Mouse (Mus musculus) hematopoietic stem cell, adult 5-6 weeks (primary cell): ENCODE measurements around the gene Olfr317. TPM values are rescaled to one million over a fixed set of nuclear protein-coding genes. Genes with fewer than 3 reads are reported as not detected.

ENCODE experiments used
- total RNA-seq: library from RNA; stranded (forward); fragments of 172-1452, 232-1000 nt; gene quantifications from 2 replicates; pipeline ENCODE4 v1.2.3, GENCODE M21; 2017

Olfr317 gene
- total RNA-seq, 1 experiment from 2014 or later, result not detected

Other genes starting within 250 kb of the Olfr317 start
- not detected in 2 replicates for gene Olfr332, start 246.7 kb downstream of the Olfr317 start, total RNA-seq
- not detected in 2 replicates for gene Olfr331, start 236.6 kb downstream of the Olfr317 start, total RNA-seq
- gene Olfr330, start 204.4 kb downstream of the Olfr317 start, total RNA-seq, result not detected in 2 replicates
- gene Olfr329-ps, start 192.8 kb downstream of the Olfr317 start, total RNA-seq, result not detected in 2 replicates
- gene Olfr328, start 183.6 kb downstream of the Olfr317 start, total RNA-seq, result not detected in 2 replicates
- not detected in 2 replicates for gene Olfr224, start 168.7 kb downstream of the Olfr317 start, total RNA-seq
- gene Olfr325, start 161.5 kb downstream of the Olfr317 start, total RNA-seq, result not detected in 2 replicates
- not detected in 2 replicates for gene Olfr324, start 144.1 kb downstream of the Olfr317 start, total RNA-seq
- not detected in 2 replicates for gene 2210407C18Rik, start 123.1 kb downstream of the Olfr317 start, total RNA-seq
- gene Olfr323, start 108.7 kb downstream of the Olfr317 start, total RNA-seq, result not detected in 2 replicates
- 2.8 and 3.9 TPM in 2 replicates for gene Trim58, start 98.7 kb downstream of the Olfr317 start, total RNA-seq
- gene Olfr322, start 80.4 kb downstream of the Olfr317 start, total RNA-seq, result not detected in 2 replicates
- gene Olfr320, start 58.1 kb downstream of the Olfr317 start, total RNA-seq, result not detected in 2 replicates
- gene Olfr319, start 40.0 kb downstream of the Olfr317 start, total RNA-seq, result not detected in 2 replicates
- not detected in 2 replicates for gene Olfr318, start 15.2 kb downstream of the Olfr317 start, total RNA-seq
- not detected in 2 replicates for gene Olfr316, start 13.5 kb upstream of the Olfr317 start, total RNA-seq
- gene Olfr315, start 34.0 kb upstream of the Olfr317 start, total RNA-seq, result not detected in 2 replicates
- gene Olfr314, start 43.7 kb upstream of the Olfr317 start, total RNA-seq, result not detected in 2 replicates
- gene Fam183b, start 62.7 kb upstream of the Olfr317 start, total RNA-seq, result not detected in 2 replicates
- gene Olfr313, start 75.8 kb upstream of the Olfr317 start, total RNA-seq, result not detected in 2 replicates
- not detected in 2 replicates for gene Olfr312, start 90.0 kb upstream of the Olfr317 start, total RNA-seq
- gene Olfr311, start 100.0 kb upstream of the Olfr317 start, total RNA-seq, result not detected in 2 replicates
- gene Gm12258, start 107.9 kb upstream of the Olfr317 start, total RNA-seq, result 2.5 and 7.9 TPM in 2 replicates
- gene 2810021J22Rik, start 128.0 kb upstream of the Olfr317 start, total RNA-seq, result 1.7 and 1.9 TPM in 2 replicates
- 7.3 and 15.1 TPM in 2 replicates for gene Zfp39, start 165.0 kb upstream of the Olfr317 start, total RNA-seq
- 0.50 and 4.1 TPM in 2 replicates for gene Btnl10, start 178.7 kb upstream of the Olfr317 start, total RNA-seq
- gene Rnf187, start 199.7 kb upstream of the Olfr317 start, total RNA-seq, result 82.1 and 83.1 TPM in 2 replicates
- 2.0 and 4.1 TPM in 2 replicates for gene Hist3h2ba, start 209.7 kb upstream of the Olfr317 start, total RNA-seq
- 146 and 162 TPM in 2 replicates for gene Hist3h2a, start 215.5 kb upstream of the Olfr317 start, total RNA-seq
- gene Trim17, start 215.5 kb upstream of the Olfr317 start, total RNA-seq, result not detected in 2 replicates
- gene Trim11, start 238.9 kb upstream of the Olfr317 start, total RNA-seq, result 21.0 and 27.6 TPM in 2 replicates